Mouse (Mus musculus): ENCODE results near the gene Hoxd10. TPM values are rescaled to one million over a fixed set of nuclear protein-coding genes. Genes with fewer than 3 reads are reported as not detected.

Gene Hoxd10
- total RNA-seq, 2 experiments from 2014 or later: not detected

- ATAC-seq (replicated peaks; ENCODE audit: low FRiP score, low TSS enrichment, poor library complexity, severe bottlenecking): no peak
These were observed 477 bp downstream of the Hoxd10 start for GRCm38 (mm10) chr2:74691995-74692807.

- no peak for ATAC-seq (replicated peaks; ENCODE audit: low FRiP score, low TSS enrichment, poor library complexity, severe bottlenecking)
These were observed 1.2 kb downstream of the Hoxd10 start for GRCm38 (mm10) chr2:74692808-74693431.

GRCm38 (mm10) chr2:74693432-74693827 lies 1.7 kb downstream of the Hoxd10 start:
- ATAC-seq (replicated peaks; ENCODE audit: low FRiP score, low TSS enrichment, poor library complexity, severe bottlenecking): no peak

GRCm38 (mm10) chr2:74694066-74694465 lies 2.3 kb downstream of the Hoxd10 start:
- 0 out of 2 replicates have a peak, but pooled peaks have one; percentile 25 for ATAC-seq (replicated peaks; ENCODE audit: low FRiP score, low TSS enrichment, poor library complexity, severe bottlenecking)

- no peak for ATAC-seq (replicated peaks; ENCODE audit: low FRiP score, low TSS enrichment, poor library complexity, severe bottlenecking)
These were observed 3.7 kb downstream of the Hoxd10 start for GRCm38 (mm10) chr2:74695383-74695782.

- no peak for ATAC-seq (replicated peaks; ENCODE audit: low FRiP score, low TSS enrichment, poor library complexity, severe bottlenecking)
These were observed 4.2 kb downstream of the Hoxd10 start for GRCm38 (mm10) chr2:74695813-74696430.

GRCm38 (mm10) chr2:74696442-74697335 lies 5.0 kb downstream of the Hoxd10 start:
- ATAC-seq (replicated peaks; ENCODE audit: low FRiP score, low TSS enrichment, poor library complexity, severe bottlenecking): no peak

GRCm38 (mm10) chr2:74697567-74698121 lies 5.9 kb downstream of the Hoxd10 start, which contains the start of gene Hoxd9:
Gene Hoxd9, plus strand, starts transcription at chr2:74697727.
- no peak for ATAC-seq (replicated peaks; ENCODE audit: low FRiP score, low TSS enrichment, poor library complexity, severe bottlenecking)

- ATAC-seq (replicated peaks; ENCODE audit: low FRiP score, low TSS enrichment, poor library complexity, severe bottlenecking): no peak
These were observed 6.7 kb downstream of the Hoxd10 start for GRCm38 (mm10) chr2:74698201-74699052.

- no peak for ATAC-seq (replicated peaks; ENCODE audit: low FRiP score, low TSS enrichment, poor library complexity, severe bottlenecking)
These were observed 7.3 kb downstream of the Hoxd10 start for GRCm38 (mm10) chr2:74699053-74699430.

- ATAC-seq (replicated peaks; ENCODE audit: low FRiP score, low TSS enrichment, poor library complexity, severe bottlenecking): no peak
These were observed 8.2 kb downstream of the Hoxd10 start for GRCm38 (mm10) chr2:74699664-74700545.

- ATAC-seq (replicated peaks; ENCODE audit: low FRiP score, low TSS enrichment, poor library complexity, severe bottlenecking): no peak
These were observed 8.9 kb downstream of the Hoxd10 start for GRCm38 (mm10) chr2:74700546-74701112.

- no peak for ATAC-seq (replicated peaks; ENCODE audit: low FRiP score, low TSS enrichment, poor library complexity, severe bottlenecking)
These were observed 10.5 kb downstream of the Hoxd10 start for GRCm38 (mm10) chr2:74701949-74702819.

GRCm38 (mm10) chr2:74702820-74703219 lies 11.1 kb downstream of the Hoxd10 start:
- no peak for ATAC-seq (replicated peaks; ENCODE audit: low FRiP score, low TSS enrichment, poor library complexity, severe bottlenecking)

- no peak for ATAC-seq (replicated peaks; ENCODE audit: low FRiP score, low TSS enrichment, poor library complexity, severe bottlenecking)
These were observed 11.6 kb downstream of the Hoxd10 start for GRCm38 (mm10) chr2:74703317-74703716.

- no peak for ATAC-seq (replicated peaks; ENCODE audit: low FRiP score, low TSS enrichment, poor library complexity, severe bottlenecking)
These were observed 12.1 kb downstream of the Hoxd10 start for GRCm38 (mm10) chr2:74703720-74704392.

Data from megakaryocyte-erythroid progenitor cell, adult 5-6 weeks (primary cell).